ENCODE assay signal across 18 mouse cellular contexts in the genomic region with DNA sequence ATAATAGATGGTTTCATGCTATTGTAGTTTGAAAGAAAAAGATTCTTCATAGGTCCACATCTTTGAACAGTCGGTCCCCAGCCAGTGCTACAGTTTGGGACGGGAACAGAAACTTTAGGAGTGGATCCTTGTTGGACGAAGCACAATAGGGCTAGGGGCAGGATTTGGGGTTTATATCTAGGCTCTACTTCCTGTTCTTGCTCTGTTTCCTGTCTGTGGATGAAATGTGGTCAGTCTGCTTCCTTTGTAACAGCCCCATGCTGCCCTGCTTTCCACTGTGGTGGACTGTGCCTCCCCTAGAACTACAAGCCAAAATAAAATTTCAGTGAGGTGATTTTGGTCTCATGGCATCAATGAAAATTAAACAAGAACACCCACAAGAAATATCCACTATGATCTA.
"Had no signal": no experiment of that assay in that cellular context is flagged by ENCODE, and none has a peak within 500 bp of the region (broad histone marks: within the 10 kb centered on the region; RNA-seq: fewer than 3 reads in every experiment).

No protein-coding gene starts in this region.

- ATAC-seq: hindbrain, postnatal 0 days; intestine, embryonic 16.5 days; liver, embryonic 12.5 days had no signal

- DNase-seq: gastrocnemius, adult 2 months; gastrocnemius, postnatal 10 days; gastrocnemius, postnatal 25 days; heart, adult 11 months; heart, adult 2 months; heart, postnatal 14 days; heart, postnatal 36 days; kidney, adult 11 months; kidney, adult 2 months; kidney, adult 9 months; kidney, postnatal 14 days; kidney, postnatal 36 days; layer of hippocampus, adult 9-11 months; layer of hippocampus, postnatal 36 days; left cerebral cortex, postnatal 4 days had no signal
